Mouse (Mus musculus) C2C12 (cell line): ENCODE results near the gene Prnp.

Experiments
- CEBPB ChIP-seq: IDR thresholded peaks from one replicate; pipeline ENCODE4 v1.6.1; 2011; ENCODE audit warnings: low read depth, mild to moderate bottlenecking, control low read depth, moderate library complexity
- CTCF ChIP-seq: IDR thresholded peaks from one replicate; pipeline ENCODE4 v1.5.1; 2011; ENCODE audit not compliant: control insufficient read depth, insufficient read depth, insufficient read length
- MAX ChIP-seq: IDR thresholded peaks from one replicate; pipeline ENCODE4 v1.6.1; 2011; ENCODE audit warnings: mild to moderate bottlenecking, control low read depth
- MYOD1 ChIP-seq: IDR thresholded peaks from one replicate; pipeline ENCODE4 v1.6.1; 2011; ENCODE audit warnings: low read depth; ENCODE audit not compliant: control insufficient read depth, insufficient read length
- USF1 ChIP-seq: IDR thresholded peaks from one replicate; pipeline ENCODE4 v1.6.1; 2011; ENCODE audit warnings: low read depth, mild to moderate bottlenecking, control low read depth, moderate library complexity

- TF ChIP-seq CTCF (no peak), USF1 (no peak), MAX (no peak), MYOD1 (no peak), CEBPB (no peak)
Measured at GRCm38 (mm10) chr2:131933598-131933997, 23.9 kb downstream of the Prnp start.
